Mouse (Mus musculus) E14TG2a.4 (cell line): ENCODE measurements at regions not wholly inside any gene's neighbourhood (a gene's known extent, or its start where the extent isn't known, plus 50 kb on each side); places are given as distances from the start of the nearest gene placed in this dataset.

Experiments used
- H3K27me3 ChIP-seq: 2 replicates; pipeline ENCODE4 v1.6.1; 2014; ENCODE audit warnings: low read length, control low read depth; ENCODE audit not compliant: insufficient read depth
- H3K36me3 ChIP-seq: 2 replicates; pipeline ENCODE4 v1.6.1; 2014; ENCODE audit warnings: low read length, control low read depth; ENCODE audit not compliant: insufficient read depth
- H3K4me1 ChIP-seq: replicated peaks from 2 replicates; pipeline ENCODE4 v1.6.1; 2014; ENCODE audit warnings: low read depth, low read length, control low read depth
- H3K4me3 ChIP-seq: replicated peaks from 2 replicates; pipeline ENCODE4 v1.5.1; 2014; ENCODE audit warnings: mild to moderate bottlenecking, low read length
- H3K9me3 ChIP-seq: 2 replicates; pipeline ENCODE4 v1.6.1; 2014; ENCODE audit warnings: low read length, control low read depth
- CTCF ChIP-seq: conservative IDR thresholded peaks from 2 replicates; pipeline ENCODE4 v1.5.1; 2014; ENCODE audit warnings: low read length
- NANOG ChIP-seq: IDR thresholded peaks from 2 replicates; pipeline ENCODE4 v1.6.1; 2014; ENCODE audit warnings: borderline replicate concordance, low read length, mixed read lengths
- POU5F1 ChIP-seq: IDR thresholded peaks from 2 replicates; pipeline ENCODE4 v1.6.1; 2014; ENCODE audit warnings: low read length, borderline replicate concordance

DNA sequence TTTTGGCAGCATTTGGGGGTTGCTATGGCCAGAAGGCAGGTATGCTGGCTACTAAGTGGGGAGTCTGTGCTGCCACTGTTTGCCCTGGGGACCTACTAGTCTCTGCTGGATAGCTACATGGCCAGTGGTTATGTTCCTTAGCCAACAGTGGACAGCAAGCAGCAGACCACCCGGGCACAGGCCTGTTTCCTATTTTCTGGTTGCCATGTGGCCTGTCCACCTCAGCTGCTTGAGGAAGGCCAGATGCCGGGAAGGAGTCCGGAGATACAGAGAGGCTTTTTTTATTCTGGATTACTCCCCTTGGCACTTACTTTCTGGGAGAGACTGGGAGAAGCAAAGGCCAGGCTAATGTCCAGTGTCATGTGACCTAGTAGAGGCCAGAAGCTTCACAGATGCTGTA lies 219.4 kb downstream of the 1500009L16Rik start:
- H3K9me3 ChIP-seq, result no peaks in the 10 kb centered on the region
- no peaks in the 10 kb centered on the region for H3K27me3 ChIP-seq
- no peak for TF ChIP-seq POU5F1
- TF ChIP-seq CTCF, result no peak
- no peak for TF ChIP-seq NANOG
- H3K4me3 ChIP-seq, result no peak overlapping the region
- H3K36me3 ChIP-seq, result no peaks in the 10 kb centered on the region
- 0 out of 2 replicates have a peak, but pooled peaks cover 2% of the 10 kb centered on the region for H3K4me1 ChIP-seq

DNA sequence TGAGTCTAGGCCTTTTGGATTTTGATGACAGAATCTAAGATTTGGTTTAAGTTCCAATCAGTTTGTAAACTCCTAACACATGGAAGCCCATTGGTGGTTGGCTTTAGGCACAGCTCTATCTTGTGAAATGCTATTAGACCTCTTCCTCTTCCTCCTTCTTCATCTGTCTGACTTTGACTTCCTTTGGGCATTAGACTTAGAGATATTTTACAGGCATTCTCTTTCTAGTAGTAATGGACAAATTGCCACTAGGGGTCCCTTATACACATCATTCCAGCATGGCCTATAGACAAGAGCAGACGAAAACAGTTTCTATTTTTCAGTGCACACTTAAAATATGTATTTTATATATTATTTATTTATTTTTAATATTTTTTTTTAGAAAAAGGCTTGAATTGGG lies 221.5 kb downstream of the 1500009L16Rik start:
- no peak overlapping the region for H3K4me3 ChIP-seq
- no peaks in the 10 kb centered on the region for H3K4me1 ChIP-seq
- TF ChIP-seq NANOG (no peak), CTCF (no peak)

DNA sequence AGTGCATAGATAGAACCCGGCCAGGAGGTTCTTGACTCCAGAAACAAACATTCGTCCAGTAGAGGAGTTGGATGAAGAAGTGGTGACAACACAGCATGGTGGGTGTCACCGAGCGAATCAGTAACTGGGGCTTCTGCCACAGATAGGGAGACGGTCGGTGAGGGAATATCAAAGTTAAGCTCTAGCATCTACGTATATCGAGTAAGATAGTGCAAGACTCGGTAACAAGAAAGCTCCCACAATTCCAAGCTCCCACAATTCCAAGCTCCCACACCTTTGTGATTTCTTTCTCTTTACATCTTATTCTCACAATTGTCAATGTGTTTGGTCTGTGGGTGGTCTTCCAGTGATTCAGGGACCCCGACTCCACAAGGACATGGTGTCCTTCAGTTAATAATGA lies 222.2 kb downstream of the 1500009L16Rik start:
- TF ChIP-seq CTCF, result no peak
- TF ChIP-seq POU5F1, result no peak
- no peak for TF ChIP-seq NANOG
- Histone ChIP-seq H3K4me3 (no peak overlapping the region), H3K36me3 (no peaks in the 10 kb centered on the region), H3K9me3 (no peaks in the 10 kb centered on the region), H3K27me3 (no peaks in the 10 kb centered on the region), H3K4me1 (no peaks in the 10 kb centered on the region)

More for the DNA sequence above, 221.5 kb downstream of the 1500009L16Rik start:
- no peaks in the 10 kb centered on the region for H3K36me3 ChIP-seq
- H3K27me3 ChIP-seq, result no peaks in the 10 kb centered on the region
- H3K9me3 ChIP-seq, result no peaks in the 10 kb centered on the region

DNA sequence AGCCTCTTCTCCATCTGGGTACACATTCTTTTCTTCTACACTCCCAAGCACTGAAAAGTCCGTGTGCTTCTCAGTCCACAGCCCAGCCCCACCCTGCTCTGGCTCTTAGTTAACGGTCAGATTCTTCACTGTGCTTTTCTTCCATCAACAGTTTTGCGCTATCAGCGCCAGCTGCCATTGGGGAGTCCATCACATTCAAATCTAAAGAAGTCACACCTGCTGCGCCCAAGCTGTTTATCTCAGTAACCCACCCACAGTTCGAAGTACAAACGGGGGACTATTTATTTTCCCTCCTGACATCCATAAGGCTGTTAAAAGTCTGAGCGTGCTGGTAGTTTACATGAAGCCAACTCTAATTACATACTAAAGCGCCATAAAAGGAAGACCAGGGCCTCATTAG lies 222.8 kb downstream of the 1500009L16Rik start:
- Histone ChIP-seq H3K36me3 (no peaks in the 10 kb centered on the region), H3K4me1 (no peaks in the 10 kb centered on the region), H3K4me3 (no peak overlapping the region), H3K27me3 (no peaks in the 10 kb centered on the region), H3K9me3 (no peaks in the 10 kb centered on the region)
- TF ChIP-seq CTCF (no peak), POU5F1 (no peak), NANOG (no peak)

DNA sequence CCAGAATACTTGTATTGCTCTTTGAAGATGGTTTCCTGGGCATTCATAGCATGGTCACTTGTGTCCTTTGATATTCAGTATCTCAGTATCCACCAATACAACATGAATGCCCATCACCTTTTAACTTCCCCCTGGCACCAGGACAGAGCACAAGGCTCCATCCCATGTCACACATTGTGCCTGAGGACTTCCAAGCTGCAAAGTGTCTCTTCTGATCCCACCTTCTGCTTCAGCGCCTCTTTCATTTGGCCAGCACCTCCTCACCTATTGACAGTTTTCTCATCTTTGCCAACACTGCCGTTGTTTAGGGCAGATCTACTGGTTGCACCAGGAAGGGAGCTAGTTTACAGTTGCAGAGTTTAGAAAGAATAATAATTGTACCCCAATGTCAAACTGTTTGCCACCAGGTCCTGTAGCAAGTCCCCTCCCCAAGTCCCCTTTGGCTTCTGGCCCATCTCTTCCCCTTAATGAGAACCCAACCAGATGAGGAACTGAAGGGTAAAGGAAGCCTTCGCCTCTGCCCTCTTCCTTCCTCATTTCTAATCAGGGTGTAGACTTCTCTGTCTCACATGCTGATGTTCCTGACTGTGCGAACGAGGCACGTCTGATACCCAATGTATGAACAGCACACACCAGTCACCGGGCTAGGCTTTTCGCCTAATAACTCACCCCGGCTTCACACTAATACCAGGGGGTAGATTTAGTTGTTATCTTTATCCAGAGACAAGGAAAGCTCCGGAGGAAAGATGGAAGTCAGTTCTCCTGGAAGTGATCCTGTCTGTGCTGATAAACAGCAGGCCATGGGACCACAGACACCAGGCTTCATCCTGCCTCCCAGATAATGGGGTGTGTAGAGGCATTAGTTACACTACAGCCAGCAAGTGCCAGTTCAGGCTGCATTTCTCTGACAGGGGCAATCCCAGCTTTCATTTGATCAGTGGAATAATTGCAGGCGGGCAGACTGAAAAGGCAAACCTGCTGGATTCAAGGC lies 223.8 kb downstream of the 1500009L16Rik start:
- no peaks in the 10 kb centered on the region for H3K4me1 ChIP-seq
- TF ChIP-seq CTCF (no peak), NANOG (no peak), POU5F1 (no peak)
- H3K36me3 ChIP-seq, result no peaks in the 10 kb centered on the region
- H3K4me3 ChIP-seq, result no peak overlapping the region
- no peaks in the 10 kb centered on the region for H3K27me3 ChIP-seq
- H3K9me3 ChIP-seq, result no peaks in the 10 kb centered on the region

DNA sequence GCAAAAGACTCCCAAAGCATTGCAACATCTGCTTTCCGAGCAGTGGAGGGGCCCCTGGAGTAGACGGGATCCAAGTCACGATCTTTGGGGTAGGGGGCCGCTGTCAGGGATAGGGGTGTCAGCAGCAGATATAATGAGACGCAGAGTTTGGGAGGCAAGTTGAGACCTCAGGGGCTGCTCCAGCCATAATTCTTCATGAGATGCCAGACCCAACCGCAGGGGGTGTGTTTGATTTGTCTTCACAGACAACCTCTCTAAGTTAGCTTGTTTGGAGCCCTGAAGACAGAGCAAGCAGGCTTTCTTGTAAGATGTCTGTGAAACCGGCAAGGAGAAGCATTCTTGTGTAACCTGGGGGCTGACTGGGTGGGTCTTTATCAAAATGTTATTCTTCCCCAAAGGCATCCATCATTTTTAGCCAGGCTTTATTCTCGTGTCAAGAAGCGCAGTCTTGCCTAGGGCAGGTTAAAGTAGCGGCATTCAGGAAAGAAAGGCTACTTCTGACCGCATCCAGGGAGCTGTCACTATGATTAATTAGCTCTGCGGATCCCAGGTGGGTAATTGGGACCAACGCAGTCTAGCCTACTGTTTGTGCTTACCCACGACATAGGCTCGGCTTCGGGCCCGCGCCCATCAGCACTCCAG lies 234.6 kb downstream of the 1500009L16Rik start:
- no peak overlapping the region for H3K4me3 ChIP-seq
- H3K27me3 ChIP-seq, result no peaks in the 10 kb centered on the region

DNA sequence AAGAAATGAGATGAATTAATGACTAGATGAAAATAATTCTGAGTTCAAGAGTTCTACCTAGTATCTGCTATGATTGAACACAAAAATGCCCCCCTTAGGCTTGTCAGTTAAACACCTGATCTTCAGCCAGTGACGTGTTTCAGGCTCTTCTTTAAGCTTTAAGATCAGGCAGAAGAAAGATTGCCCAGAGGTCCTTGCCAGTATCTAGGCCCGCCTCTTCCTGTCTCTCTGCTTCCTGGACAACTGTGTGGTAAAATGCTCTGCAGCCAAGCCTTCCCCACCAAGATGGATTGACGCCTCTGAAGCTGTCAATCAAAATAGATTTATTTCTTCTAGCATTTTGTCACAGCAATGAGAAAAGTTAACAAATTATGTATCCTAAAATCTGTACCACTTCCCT lies 235.7 kb downstream of the 1500009L16Rik start:
- Histone ChIP-seq H3K36me3 (no peaks in the 10 kb centered on the region), H3K4me3 (no peak overlapping the region), H3K27me3 (no peaks in the 10 kb centered on the region), H3K4me1 (no peaks in the 10 kb centered on the region), H3K9me3 (no peaks in the 10 kb centered on the region)
- TF ChIP-seq NANOG (no peak), POU5F1 (no peak), CTCF (no peak)

More for the DNA sequence above, 234.6 kb downstream of the 1500009L16Rik start:
- no peak for TF ChIP-seq CTCF
- no peak for TF ChIP-seq NANOG
- no peak for TF ChIP-seq POU5F1
- H3K9me3 ChIP-seq, result no peaks in the 10 kb centered on the region
- no peaks in the 10 kb centered on the region for H3K36me3 ChIP-seq
- no peaks in the 10 kb centered on the region for H3K4me1 ChIP-seq

DNA sequence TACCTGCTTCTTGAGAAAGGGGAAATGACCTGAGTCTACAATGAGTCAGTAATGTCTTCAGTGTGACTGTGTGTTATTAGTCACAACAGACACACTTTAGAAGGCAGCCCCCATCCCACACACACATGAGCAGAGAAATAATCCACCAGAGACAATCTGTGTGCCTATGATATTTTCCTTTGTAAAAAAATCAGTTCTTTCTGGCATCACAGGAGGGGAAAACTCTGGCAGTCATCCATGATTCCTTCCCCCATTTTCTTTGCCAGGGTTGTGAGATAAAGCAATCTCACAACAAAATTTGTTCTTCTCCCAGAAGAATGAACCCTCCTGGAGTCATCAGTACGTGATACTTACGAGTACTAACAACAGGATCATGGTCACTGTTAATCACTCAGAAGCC lies 236.2 kb downstream of the 1500009L16Rik start:
- no peak overlapping the region for H3K4me3 ChIP-seq
- TF ChIP-seq CTCF (no peak), POU5F1 (no peak), NANOG (no peak)
- H3K36me3 ChIP-seq, result no peaks in the 10 kb centered on the region
- H3K27me3 ChIP-seq, result no peaks in the 10 kb centered on the region
- H3K9me3 ChIP-seq, result no peaks in the 10 kb centered on the region
- no peaks in the 10 kb centered on the region for H3K4me1 ChIP-seq
